Mouse (Mus musculus): ENCODE data around the gene Ttyh1. TPM values are rescaled to one million over a fixed set of nuclear protein-coding genes. Genes with fewer than 3 reads are reported as not detected.

Ttyh1 gene
- polyA plus RNA-seq, 1 experiment from 2014 or later = 0.38 TPM

- Histone ChIP-seq H3K4me2 (no peak overlapping the region), H3K9ac (no peak overlapping the region), H3K36me3 (replicated peaks) (peaks cover 19% of the 10 kb centered on the region), H3K27ac (replicated peaks) (no peak overlapping the region), H3K9me3 (replicated peaks) (no peaks in the 10 kb centered on the region), H3K4me1 (replicated peaks) (peaks cover 39% of the 10 kb centered on the region), H3K27me3 (no peaks in the 10 kb centered on the region), H3K4me3 (replicated peaks) (no peak overlapping the region)
- ATAC-seq (ENCODE audit: insufficient read depth) = no peak
- WGBS (ENCODE audit: insufficient replicate concordance) = 66% methylated on average over 5 of the region's 5 CpGs
Observed at GRCm38 (mm10) chr7:4134911-4135310, 15.7 kb downstream of the Ttyh1 start.

- ATAC-seq (ENCODE audit: insufficient read depth) = peak; percentile 9
- Histone ChIP-seq H3K4me3 (replicated peaks) (peak overlapping the region; percentile 95), H3K27me3 (no peaks in the 10 kb centered on the region), H3K4me2 (peak overlapping the region; percentile 88), H3K36me3 (replicated peaks) (peaks cover 34% of the 10 kb centered on the region), H3K4me1 (replicated peaks) (peaks cover 34% of the 10 kb centered on the region), H3K27ac (replicated peaks) (peak overlapping the region; percentile 94), H3K9me3 (replicated peaks) (no peaks in the 10 kb centered on the region), H3K9ac (peak overlapping the region; percentile 75)
- WGBS (ENCODE audit: insufficient replicate concordance) = under 1% methylated on average over 16 of the region's 16 CpGs
Observed at GRCm38 (mm10) chr7:4136404-4136770, 17.2 kb downstream of the Ttyh1 start.

- WGBS (ENCODE audit: insufficient replicate concordance) = under 1% methylated on average over 78 of the region's 78 CpGs
Observed at GRCm38 (mm10) chr7:4136771-4137531, 17.7 kb downstream of the Ttyh1 start, which contains the start of gene Leng8. Gene Leng8 (plus strand): TSS chr7:4137039.

DNA sequence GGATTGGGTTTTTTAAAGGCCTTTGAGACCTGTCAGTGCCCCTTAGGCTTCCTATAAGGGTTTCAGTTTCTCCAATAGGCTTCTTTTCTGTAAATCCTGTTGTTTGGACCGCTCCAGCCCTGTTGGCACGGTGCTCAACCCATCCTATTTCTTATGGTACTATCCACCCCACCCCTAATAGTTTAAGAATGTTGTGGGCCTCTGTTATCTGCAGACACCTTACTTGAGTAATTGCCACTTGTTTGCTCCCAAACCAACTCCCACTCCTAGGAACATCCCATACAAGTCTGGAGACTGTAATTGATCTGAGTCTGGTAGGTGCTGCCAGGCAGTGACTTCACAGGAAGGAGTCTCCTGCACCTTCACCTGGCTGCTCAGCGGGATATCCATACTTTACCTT is 18.5 kb downstream of the Ttyh1 start:
- H3K4me2 ChIP-seq = peak overlapping the region; percentile 84
- H3K4me3 ChIP-seq (replicated peaks) = peak overlapping the region; percentile 95
- no peaks in the 10 kb centered on the region for H3K9me3 ChIP-seq (replicated peaks)
- H3K4me1 ChIP-seq (replicated peaks) = peaks cover 32% of the 10 kb centered on the region
- peaks cover 48% of the 10 kb centered on the region for H3K36me3 ChIP-seq (replicated peaks)
- ATAC-seq (ENCODE audit: insufficient read depth) = no peak
- 46% methylated on average over 3 of the region's 3 CpGs for WGBS (ENCODE audit: insufficient replicate concordance)
- peak overlapping the region; percentile 84 for H3K9ac ChIP-seq
- peak overlapping the region; percentile 94 for H3K27ac ChIP-seq (replicated peaks)
- H3K27me3 ChIP-seq = no peaks in the 10 kb centered on the region

More at GRCm38 (mm10) chr7:4136771-4137531, 17.7 kb downstream of the Ttyh1 start, which contains the start of gene Leng8:
- Histone ChIP-seq H3K9me3 (replicated peaks) (no peaks in the 10 kb centered on the region), H3K4me3 (replicated peaks) (peak within 1 kb of the TSS; percentile 95), H3K4me2 (peak within 1 kb of the TSS; percentile 88), H3K27me3 (no peaks in the 10 kb centered on the region), H3K9ac (peak within 1 kb of the TSS; percentile 84), H3K36me3 (replicated peaks) (peaks cover 40% of the 10 kb centered on the region), H3K27ac (replicated peaks) (peak within 1 kb of the TSS; percentile 94), H3K4me1 (replicated peaks) (peaks cover 32% of the 10 kb centered on the region)
- ATAC-seq (ENCODE audit: insufficient read depth) = peak; percentile 97

GRCm38 (mm10) chr7:4138181-4138580 is 19.0 kb downstream of the Ttyh1 start:
- peak overlapping the region; percentile 84 for H3K4me2 ChIP-seq
- H3K27ac ChIP-seq (replicated peaks) = no peak overlapping the region
- H3K36me3 ChIP-seq (replicated peaks) = peaks cover 52% of the 10 kb centered on the region
- no peaks in the 10 kb centered on the region for H3K27me3 ChIP-seq
- peak overlapping the region; percentile 84 for H3K9ac ChIP-seq
- WGBS (ENCODE audit: insufficient replicate concordance) = 85% methylated on average over 2 of the region's 2 CpGs
- ATAC-seq (ENCODE audit: insufficient read depth) = no peak
- no peaks in the 10 kb centered on the region for H3K9me3 ChIP-seq (replicated peaks)
- H3K4me3 ChIP-seq (replicated peaks) = peak overlapping the region; percentile 95
- peaks cover 32% of the 10 kb centered on the region for H3K4me1 ChIP-seq (replicated peaks)

DNA sequence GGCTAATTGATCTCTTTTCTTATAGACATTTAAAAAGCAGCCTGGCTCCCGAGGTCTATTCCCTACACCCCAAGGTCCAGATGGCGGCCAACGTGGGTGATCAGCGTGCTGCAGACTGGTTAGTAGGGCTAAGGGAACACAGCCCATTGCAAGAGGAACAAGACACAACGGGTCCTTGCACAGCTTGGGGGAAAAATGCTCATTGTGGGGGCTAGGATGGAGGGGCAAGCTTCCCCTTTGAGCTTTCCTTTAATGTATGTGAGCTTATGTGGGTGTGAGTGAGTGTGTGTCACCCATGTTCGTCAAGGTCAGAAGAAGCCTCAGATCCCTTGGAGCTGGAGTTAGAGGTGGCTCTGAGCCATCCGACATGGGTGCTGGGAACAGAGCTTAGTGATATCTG is 19.5 kb downstream of the Ttyh1 start:
- no peak overlapping the region for H3K27ac ChIP-seq (replicated peaks)
- H3K9ac ChIP-seq = 0 out of 2 replicates have a peak overlapping the region, but pooled peaks have one; percentile 84
- no peaks in the 10 kb centered on the region for H3K9me3 ChIP-seq (replicated peaks)
- no peak for ATAC-seq (ENCODE audit: insufficient read depth)
- WGBS (ENCODE audit: insufficient replicate concordance) = 91% methylated on average over 7 of the region's 7 CpGs
- peaks cover 32% of the 10 kb centered on the region for H3K4me1 ChIP-seq (replicated peaks)
- peak overlapping the region; percentile 84; the same call in 1 of the 2 replicates for H3K4me2 ChIP-seq
- H3K27me3 ChIP-seq = no peaks in the 10 kb centered on the region
- no peak overlapping the region for H3K4me3 ChIP-seq (replicated peaks)
- peaks cover 57% of the 10 kb centered on the region for H3K36me3 ChIP-seq (replicated peaks)

DNA sequence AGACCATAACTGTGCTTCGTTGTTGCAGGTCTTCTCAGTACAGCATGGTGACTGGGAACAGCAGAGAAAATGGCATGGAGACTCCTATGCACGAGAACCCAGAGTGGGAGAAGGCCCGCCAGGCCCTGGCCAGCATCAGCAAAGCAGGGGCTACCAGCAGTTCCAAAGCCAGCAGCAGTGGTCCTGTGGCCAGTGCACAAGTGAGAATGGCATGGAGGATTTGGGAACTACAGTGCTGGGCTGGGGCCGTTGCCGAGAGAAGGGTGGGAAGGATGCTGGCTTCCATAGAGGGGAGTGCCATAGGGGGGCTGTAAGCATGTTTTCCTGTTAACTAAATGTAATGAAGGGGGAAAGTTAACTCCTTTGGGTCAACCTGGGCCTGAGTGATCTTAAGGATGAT is 20.2 kb downstream of the Ttyh1 start:
- no peak for ATAC-seq (ENCODE audit: insufficient read depth)
- Histone ChIP-seq H3K27me3 (no peaks in the 10 kb centered on the region), H3K9ac (no peak overlapping the region), H3K36me3 (replicated peaks) (peaks cover 64% of the 10 kb centered on the region), H3K9me3 (replicated peaks) (no peaks in the 10 kb centered on the region), H3K27ac (replicated peaks) (no peak overlapping the region), H3K4me1 (replicated peaks) (peaks cover 32% of the 10 kb centered on the region), H3K4me3 (replicated peaks) (no peak overlapping the region), H3K4me2 (no peak overlapping the region)
- WGBS (ENCODE audit: insufficient replicate concordance) = 93% methylated on average over 5 of the region's 5 CpGs

DNA sequence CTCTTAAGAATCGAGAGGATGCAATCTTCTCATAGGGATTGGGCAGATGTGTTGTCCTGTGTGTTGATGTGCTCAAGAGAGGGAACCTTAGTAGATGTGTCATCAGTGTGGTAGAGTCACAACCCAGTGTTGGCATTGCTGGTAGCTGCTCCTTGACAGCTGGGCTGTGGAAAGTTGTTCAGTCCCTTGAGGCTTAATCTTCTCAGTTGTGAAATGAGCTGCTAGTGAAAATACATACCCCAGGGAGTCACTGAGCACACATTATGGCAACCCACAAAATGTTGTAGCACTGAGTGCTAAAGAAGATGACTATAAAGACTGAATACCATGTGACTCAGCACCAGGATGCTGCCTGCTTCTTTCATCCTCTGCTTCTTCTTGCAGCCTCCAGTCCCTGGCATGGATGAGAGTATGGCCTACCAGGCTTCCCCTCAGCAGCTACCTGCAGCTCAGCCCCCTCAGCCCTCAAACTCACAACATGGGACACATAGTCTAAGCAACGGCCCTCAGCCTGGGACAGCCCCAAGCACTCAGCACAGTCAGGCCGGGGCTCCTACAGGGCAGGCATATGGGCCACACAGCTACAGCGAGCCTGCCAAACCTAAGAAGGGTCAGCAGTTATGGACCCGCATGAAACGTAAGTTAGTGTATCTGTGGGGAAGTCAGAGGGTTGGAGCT is 22.6 kb downstream of the Ttyh1 start:
- H3K36me3 ChIP-seq (replicated peaks) = peaks cover 88% of the 10 kb centered on the region
- no peak for ATAC-seq (ENCODE audit: insufficient read depth)
- no peaks in the 10 kb centered on the region for H3K27me3 ChIP-seq
- no peak overlapping the region for H3K9ac ChIP-seq
- H3K9me3 ChIP-seq (replicated peaks) = no peaks in the 10 kb centered on the region
- 86% methylated on average over 6 of the region's 6 CpGs for WGBS (ENCODE audit: insufficient replicate concordance)
- H3K4me1 ChIP-seq (replicated peaks) = peaks cover 28% of the 10 kb centered on the region
- no peak overlapping the region for H3K4me2 ChIP-seq
- H3K27ac ChIP-seq (replicated peaks) = no peak overlapping the region
- H3K4me3 ChIP-seq (replicated peaks) = no peak overlapping the region

GRCm38 (mm10) chr7:4142796-4143445 is 23.7 kb downstream of the Ttyh1 start:
- H3K27me3 ChIP-seq = no peaks in the 10 kb centered on the region
- 88% methylated on average over 10 of the region's 10 CpGs for WGBS (ENCODE audit: insufficient replicate concordance)
- H3K9ac ChIP-seq = no peak overlapping the region
- peaks cover 32% of the 10 kb centered on the region for H3K4me1 ChIP-seq (replicated peaks)
- peaks cover 99% of the 10 kb centered on the region for H3K36me3 ChIP-seq (replicated peaks)
- no peak overlapping the region for H3K4me3 ChIP-seq (replicated peaks)
- no peak for ATAC-seq (ENCODE audit: insufficient read depth)
- H3K9me3 ChIP-seq (replicated peaks) = no peaks in the 10 kb centered on the region
- H3K4me2 ChIP-seq = no peak overlapping the region
- no peak overlapping the region for H3K27ac ChIP-seq (replicated peaks)

GRCm38 (mm10) chr7:4143506-4143905 is 24.3 kb downstream of the Ttyh1 start:
- Histone ChIP-seq H3K9ac (no peak overlapping the region), H3K36me3 (replicated peaks) (peaks cover 95% of the 10 kb centered on the region), H3K4me2 (no peak overlapping the region), H3K27ac (replicated peaks) (no peak overlapping the region), H3K9me3 (replicated peaks) (no peaks in the 10 kb centered on the region), H3K27me3 (no peaks in the 10 kb centered on the region), H3K4me3 (replicated peaks) (no peak overlapping the region), H3K4me1 (replicated peaks) (peaks cover 32% of the 10 kb centered on the region)
- WGBS (ENCODE audit: insufficient replicate concordance) = 94% methylated on average over 19 of the region's 19 CpGs
- no peak for ATAC-seq (ENCODE audit: insufficient read depth)

- Histone ChIP-seq H3K9ac (no peak overlapping the region), H3K9me3 (replicated peaks) (no peaks in the 10 kb centered on the region), H3K4me1 (replicated peaks) (peaks cover 33% of the 10 kb centered on the region), H3K36me3 (replicated peaks) (peaks cover 90% of the 10 kb centered on the region), H3K4me3 (replicated peaks) (no peak overlapping the region), H3K27me3 (no peaks in the 10 kb centered on the region), H3K27ac (replicated peaks) (no peak overlapping the region), H3K4me2 (no peak overlapping the region)
- 94% methylated on average over 13 of the region's 13 CpGs for WGBS (ENCODE audit: insufficient replicate concordance)
- no peak for ATAC-seq (ENCODE audit: insufficient read depth)
Observed at GRCm38 (mm10) chr7:4144046-4144445, 24.8 kb downstream of the Ttyh1 start.
